Mouse (Mus musculus): ENCODE data around the gene Asap3. TPM values are rescaled to one million over a fixed set of nuclear protein-coding genes. Genes with fewer than 3 reads are reported as not detected.

The Asap3 gene
- polyA plus RNA-seq, 1 experiment from 2014 or later: 4.4 TPM

- Histone ChIP-seq H3K27me3 (replicated peaks; ENCODE audit: control insufficient read depth, insufficient read depth, low read length) (no peaks in the 10 kb centered on the region), H3K36me3 (ENCODE audit: control insufficient read depth, insufficient read depth, low read length) (no peaks in the 10 kb centered on the region), H3K27ac (ENCODE audit: low read length) (no peak overlapping the region; the same call in 1 of the 2 replicates), H3K9ac (ENCODE audit: low read depth, low read length) (no peak overlapping the region), H3K4me3 (ENCODE audit: low read length) (no peak overlapping the region), H3K4me2 (ENCODE audit: low read depth, low read length) (no peak overlapping the region), H3K9me3 (ENCODE audit: control insufficient read depth, low read length) (no peaks in the 10 kb centered on the region), H3K4me1 (ENCODE audit: control insufficient read depth, insufficient read depth, low read length) (peaks cover 6% of the 10 kb centered on the region; the same call in 1 of the 2 replicates)
- WGBS: 57% methylated on average over 3 of the region's 3 CpGs
- no peak for ATAC-seq
These were observed 12.6 kb upstream of the Asap3 start for GRCm38 (mm10) chr4:136193571-136193970.

GRCm38 (mm10) chr4:136195029-136195428 is 11.1 kb upstream of the Asap3 start:
- WGBS: 52% methylated on average over 7 of the region's 7 CpGs
- Histone ChIP-seq H3K36me3 (ENCODE audit: control insufficient read depth, insufficient read depth, low read length) (no peaks in the 10 kb centered on the region), H3K27me3 (replicated peaks; ENCODE audit: control insufficient read depth, insufficient read depth, low read length) (no peaks in the 10 kb centered on the region), H3K9ac (ENCODE audit: low read depth, low read length) (no peak overlapping the region), H3K27ac (ENCODE audit: low read length) (no peak overlapping the region), H3K9me3 (ENCODE audit: control insufficient read depth, low read length) (no peaks in the 10 kb centered on the region), H3K4me1 (ENCODE audit: control insufficient read depth, insufficient read depth, low read length) (no peaks in the 10 kb centered on the region; the same call in 1 of the 2 replicates), H3K4me2 (ENCODE audit: low read depth, low read length) (no peak overlapping the region), H3K4me3 (ENCODE audit: low read length) (no peak overlapping the region)
- ATAC-seq: no peak

GRCm38 (mm10) chr4:136195629-136196028 is 10.5 kb upstream of the Asap3 start:
- 72% methylated on average over 9 of the region's 9 CpGs for WGBS

GRCm38 (mm10) chr4:136196201-136196600 is 10.0 kb upstream of the Asap3 start:
- H3K4me1 ChIP-seq (ENCODE audit: control insufficient read depth, insufficient read depth, low read length): no peaks in the 10 kb centered on the region; the same call in 1 of the 2 replicates
- 76% methylated on average over 10 of the region's 10 CpGs for WGBS
- H3K36me3 ChIP-seq (ENCODE audit: control insufficient read depth, insufficient read depth, low read length): no peaks in the 10 kb centered on the region
- H3K9ac ChIP-seq (ENCODE audit: low read depth, low read length): no peak overlapping the region
- H3K4me3 ChIP-seq (ENCODE audit: low read length): no peak overlapping the region
- no peaks in the 10 kb centered on the region for H3K27me3 ChIP-seq (replicated peaks; ENCODE audit: control insufficient read depth, insufficient read depth, low read length)
- no peak overlapping the region for H3K4me2 ChIP-seq (ENCODE audit: low read depth, low read length)
- no peaks in the 10 kb centered on the region for H3K9me3 ChIP-seq (ENCODE audit: control insufficient read depth, low read length)
- ATAC-seq: peak; percentile 23
- no peak overlapping the region for H3K27ac ChIP-seq (ENCODE audit: low read length)

More at GRCm38 (mm10) chr4:136195629-136196028, 10.5 kb upstream of the Asap3 start:
- H3K9ac ChIP-seq (ENCODE audit: low read depth, low read length): no peak overlapping the region
- no peaks in the 10 kb centered on the region for H3K9me3 ChIP-seq (ENCODE audit: control insufficient read depth, low read length)
- no peak for ATAC-seq
- no peaks in the 10 kb centered on the region for H3K27me3 ChIP-seq (replicated peaks; ENCODE audit: control insufficient read depth, insufficient read depth, low read length)
- H3K4me2 ChIP-seq (ENCODE audit: low read depth, low read length): no peak overlapping the region
- H3K27ac ChIP-seq (ENCODE audit: low read length): no peak overlapping the region
- no peaks in the 10 kb centered on the region; the same call in 1 of the 2 replicates for H3K4me1 ChIP-seq (ENCODE audit: control insufficient read depth, insufficient read depth, low read length)
- H3K36me3 ChIP-seq (ENCODE audit: control insufficient read depth, insufficient read depth, low read length): no peaks in the 10 kb centered on the region
- no peak overlapping the region for H3K4me3 ChIP-seq (ENCODE audit: low read length)

- Histone ChIP-seq H3K4me2 (ENCODE audit: low read depth, low read length) (no peak overlapping the region), H3K27me3 (replicated peaks; ENCODE audit: control insufficient read depth, insufficient read depth, low read length) (no peaks in the 10 kb centered on the region), H3K9ac (ENCODE audit: low read depth, low read length) (no peak overlapping the region), H3K36me3 (ENCODE audit: control insufficient read depth, insufficient read depth, low read length) (no peaks in the 10 kb centered on the region), H3K4me3 (ENCODE audit: low read length) (no peak overlapping the region), H3K4me1 (ENCODE audit: control insufficient read depth, insufficient read depth, low read length) (no peaks in the 10 kb centered on the region; the same call in 1 of the 2 replicates), H3K27ac (ENCODE audit: low read length) (no peak overlapping the region), H3K9me3 (ENCODE audit: control insufficient read depth, low read length) (no peaks in the 10 kb centered on the region)
- WGBS: 64% methylated on average over 7 of the region's 7 CpGs
- ATAC-seq: 0 out of 2 replicates have a peak, but pooled peaks have one; percentile 18
These were observed 7.3 kb upstream of the Asap3 start for GRCm38 (mm10) chr4:136198846-136199245.

GRCm38 (mm10) chr4:136199562-136200292 is 6.4 kb upstream of the Asap3 start:
- no peak overlapping the region for H3K9ac ChIP-seq (ENCODE audit: low read depth, low read length)
- no peaks in the 10 kb centered on the region for H3K27me3 ChIP-seq (replicated peaks; ENCODE audit: control insufficient read depth, insufficient read depth, low read length)
- no peaks in the 10 kb centered on the region; the same call in 1 of the 2 replicates for H3K4me1 ChIP-seq (ENCODE audit: control insufficient read depth, insufficient read depth, low read length)
- H3K4me3 ChIP-seq (ENCODE audit: low read length): no peak overlapping the region
- H3K4me2 ChIP-seq (ENCODE audit: low read depth, low read length): no peak overlapping the region
- H3K27ac ChIP-seq (ENCODE audit: low read length): no peak overlapping the region
- H3K9me3 ChIP-seq (ENCODE audit: control insufficient read depth, low read length): no peaks in the 10 kb centered on the region
- WGBS: 25% methylated on average over 9 of the region's 9 CpGs
- no peaks in the 10 kb centered on the region for H3K36me3 ChIP-seq (ENCODE audit: control insufficient read depth, insufficient read depth, low read length)
- ATAC-seq: 0 out of 2 replicates have a peak, but pooled peaks have one; percentile 25

- Histone ChIP-seq H3K9ac (ENCODE audit: low read depth, low read length) (no peak overlapping the region), H3K36me3 (ENCODE audit: control insufficient read depth, insufficient read depth, low read length) (no peaks in the 10 kb centered on the region), H3K4me2 (ENCODE audit: low read depth, low read length) (no peak overlapping the region), H3K9me3 (ENCODE audit: control insufficient read depth, low read length) (no peaks in the 10 kb centered on the region), H3K27me3 (replicated peaks; ENCODE audit: control insufficient read depth, insufficient read depth, low read length) (no peaks in the 10 kb centered on the region), H3K4me1 (ENCODE audit: control insufficient read depth, insufficient read depth, low read length) (peaks cover 8% of the 10 kb centered on the region), H3K4me3 (ENCODE audit: low read length) (no peak overlapping the region), H3K27ac (ENCODE audit: low read length) (no peak overlapping the region)
- ATAC-seq: no peak
- 6% methylated on average over 9 of the region's 9 CpGs for WGBS
These were observed 3.7 kb upstream of the Asap3 start for GRCm38 (mm10) chr4:136202509-136202908.

- Histone ChIP-seq H3K27ac (ENCODE audit: low read length) (no peak overlapping the region), H3K9me3 (ENCODE audit: control insufficient read depth, low read length) (no peaks in the 10 kb centered on the region), H3K4me2 (ENCODE audit: low read depth, low read length) (no peak overlapping the region), H3K27me3 (replicated peaks; ENCODE audit: control insufficient read depth, insufficient read depth, low read length) (no peaks in the 10 kb centered on the region), H3K9ac (ENCODE audit: low read depth, low read length) (no peak overlapping the region), H3K4me1 (ENCODE audit: control insufficient read depth, insufficient read depth, low read length) (peaks cover 12% of the 10 kb centered on the region), H3K36me3 (ENCODE audit: control insufficient read depth, insufficient read depth, low read length) (no peaks in the 10 kb centered on the region), H3K4me3 (ENCODE audit: low read length) (no peak overlapping the region)
- WGBS: 70% methylated on average over 2 of the region's 2 CpGs
- ATAC-seq: no peak
These were observed 1.4 kb upstream of the Asap3 start for GRCm38 (mm10) chr4:136204775-136205174.

GRCm38 (mm10) chr4:136206943-136207342 is 778 bp downstream of the Asap3 start:
- peak overlapping the region; percentile 68 for H3K4me3 ChIP-seq (ENCODE audit: low read length)
- WGBS: 4% methylated on average over 6 of the region's 6 CpGs
- H3K36me3 ChIP-seq (ENCODE audit: control insufficient read depth, insufficient read depth, low read length): no peaks in the 10 kb centered on the region
- 0 out of 2 replicates have a peak, but pooled peaks have one; percentile 2 for ATAC-seq
- no peaks in the 10 kb centered on the region for H3K27me3 ChIP-seq (replicated peaks; ENCODE audit: control insufficient read depth, insufficient read depth, low read length)
- no peaks in the 10 kb centered on the region for H3K9me3 ChIP-seq (ENCODE audit: control insufficient read depth, low read length)
- H3K27ac ChIP-seq (ENCODE audit: low read length): no peak overlapping the region
- peaks cover 12% of the 10 kb centered on the region for H3K4me1 ChIP-seq (ENCODE audit: control insufficient read depth, insufficient read depth, low read length)
- peak overlapping the region; percentile 98 for H3K4me2 ChIP-seq (ENCODE audit: low read depth, low read length)
- peak overlapping the region; percentile 79 for H3K9ac ChIP-seq (ENCODE audit: low read depth, low read length)
